Mouse (Mus musculus): ENCODE measurements around the gene 2900026A02Rik. TPM values are rescaled to one million over a fixed set of nuclear protein-coding genes. Genes with fewer than 3 reads are reported as not detected.

Gene 2900026A02Rik
- polyA plus RNA-seq, 1 experiment from 2014 or later, result 3.9 TPM

DNA sequence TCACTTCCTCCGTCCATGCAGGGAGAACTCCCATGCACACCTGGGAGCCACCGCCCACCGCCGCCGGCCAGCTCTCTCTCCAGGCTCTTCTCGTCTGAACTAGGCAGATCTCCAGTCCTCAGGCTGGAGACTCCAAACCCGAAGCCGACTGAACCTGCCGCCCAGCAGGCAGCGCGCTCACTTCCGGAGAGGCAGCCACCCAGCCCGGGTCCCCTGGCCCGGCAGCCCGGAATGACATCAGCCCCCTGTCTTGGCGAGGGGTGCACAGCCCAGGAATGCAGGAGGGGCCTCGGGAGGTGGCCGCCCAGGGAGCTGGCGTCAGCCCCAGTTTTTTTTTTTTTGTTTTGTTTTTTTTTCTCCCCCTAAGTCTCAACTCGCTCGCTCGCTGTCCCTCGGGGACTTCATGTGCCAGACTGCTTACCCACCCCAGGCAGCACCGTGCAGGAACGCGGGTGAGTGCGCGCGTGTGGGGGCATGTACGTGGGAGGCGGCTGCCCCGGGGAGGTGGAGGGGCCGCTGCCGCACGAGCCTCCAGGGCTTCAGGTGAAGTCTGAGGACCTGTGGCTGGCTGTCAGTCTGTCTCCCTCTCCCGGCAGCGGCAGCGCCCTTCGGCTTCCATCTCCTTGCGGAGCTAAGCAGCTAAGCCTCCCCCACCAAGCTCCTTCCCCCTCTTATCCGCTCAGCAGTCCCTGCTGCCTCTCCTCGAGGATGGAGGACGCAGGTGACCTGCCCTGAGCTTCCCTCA lies 82.5 kb downstream of the 2900026A02Rik start:
- H3K27me3 ChIP-seq (replicated peaks), result peaks cover 16% of the 10 kb centered on the region
- H3K4me3 ChIP-seq, result peak overlapping the region; percentile 44
- peak overlapping the region; percentile 97 for H3K4me2 ChIP-seq
- peak overlapping the region; percentile 45 for H3K9ac ChIP-seq
- under 1% methylated on average over 40 of the region's 43 CpGs for WGBS
- H3K27ac ChIP-seq, result peak overlapping the region; percentile 58
- peak; percentile 41; the same call in 1 of the 2 replicates for ATAC-seq (replicated peaks)
- no peaks in the 10 kb centered on the region for H3K9me3 ChIP-seq
- H3K36me3 ChIP-seq (replicated peaks), result no peaks in the 10 kb centered on the region
- H3K4me1 ChIP-seq, result peaks cover 22% of the 10 kb centered on the region

- H3K27me3 ChIP-seq (replicated peaks), result peaks cover 16% of the 10 kb centered on the region
- no peaks in the 10 kb centered on the region for H3K36me3 ChIP-seq (replicated peaks)
- 8% methylated on average over 36 of the region's 36 CpGs for WGBS
- H3K27ac ChIP-seq, result peak overlapping the region; percentile 58; the same call in 1 of the 2 replicates
- peak overlapping the region; percentile 45 for H3K9ac ChIP-seq
- H3K9me3 ChIP-seq, result no peaks in the 10 kb centered on the region
- 0 out of 2 replicates have a peak, but pooled peaks have one; percentile 14 for ATAC-seq (replicated peaks)
- peak overlapping the region; percentile 97 for H3K4me2 ChIP-seq
- peaks cover 28% of the 10 kb centered on the region for H3K4me1 ChIP-seq
- H3K4me3 ChIP-seq, result peak overlapping the region; percentile 44
These were observed 83.2 kb downstream of the 2900026A02Rik start for GRCm38 (mm10) chr5:113137691-113138318.

- Histone ChIP-seq H3K27me3 (replicated peaks) (peaks cover 16% of the 10 kb centered on the region), H3K4me2 (peak overlapping the region; percentile 97), H3K4me1 (peaks cover 31% of the 10 kb centered on the region), H3K9ac (no peak overlapping the region), H3K27ac (no peak overlapping the region), H3K9me3 (no peaks in the 10 kb centered on the region), H3K36me3 (replicated peaks) (no peaks in the 10 kb centered on the region), H3K4me3 (peak overlapping the region; percentile 44)
- no peak for ATAC-seq (replicated peaks)
- WGBS, result 78% methylated on average over 13 of the region's 13 CpGs
These were observed 84.0 kb downstream of the 2900026A02Rik start for GRCm38 (mm10) chr5:113136951-113137487.

GRCm38 (mm10) chr5:113135513-113135912 lies 85.5 kb downstream of the 2900026A02Rik start:
- no peaks in the 10 kb centered on the region for H3K9me3 ChIP-seq
- 29% methylated on average over 10 of the region's 10 CpGs for WGBS
- peaks cover 31% of the 10 kb centered on the region for H3K4me1 ChIP-seq
- no peak overlapping the region for H3K4me3 ChIP-seq
- H3K4me2 ChIP-seq, result peak overlapping the region; percentile 4; the same call in 1 of the 2 replicates
- no peak overlapping the region for H3K9ac ChIP-seq
- peaks cover 16% of the 10 kb centered on the region for H3K27me3 ChIP-seq (replicated peaks)
- no peak for ATAC-seq (replicated peaks)
- no peaks in the 10 kb centered on the region for H3K36me3 ChIP-seq (replicated peaks)
- H3K27ac ChIP-seq, result no peak overlapping the region

DNA sequence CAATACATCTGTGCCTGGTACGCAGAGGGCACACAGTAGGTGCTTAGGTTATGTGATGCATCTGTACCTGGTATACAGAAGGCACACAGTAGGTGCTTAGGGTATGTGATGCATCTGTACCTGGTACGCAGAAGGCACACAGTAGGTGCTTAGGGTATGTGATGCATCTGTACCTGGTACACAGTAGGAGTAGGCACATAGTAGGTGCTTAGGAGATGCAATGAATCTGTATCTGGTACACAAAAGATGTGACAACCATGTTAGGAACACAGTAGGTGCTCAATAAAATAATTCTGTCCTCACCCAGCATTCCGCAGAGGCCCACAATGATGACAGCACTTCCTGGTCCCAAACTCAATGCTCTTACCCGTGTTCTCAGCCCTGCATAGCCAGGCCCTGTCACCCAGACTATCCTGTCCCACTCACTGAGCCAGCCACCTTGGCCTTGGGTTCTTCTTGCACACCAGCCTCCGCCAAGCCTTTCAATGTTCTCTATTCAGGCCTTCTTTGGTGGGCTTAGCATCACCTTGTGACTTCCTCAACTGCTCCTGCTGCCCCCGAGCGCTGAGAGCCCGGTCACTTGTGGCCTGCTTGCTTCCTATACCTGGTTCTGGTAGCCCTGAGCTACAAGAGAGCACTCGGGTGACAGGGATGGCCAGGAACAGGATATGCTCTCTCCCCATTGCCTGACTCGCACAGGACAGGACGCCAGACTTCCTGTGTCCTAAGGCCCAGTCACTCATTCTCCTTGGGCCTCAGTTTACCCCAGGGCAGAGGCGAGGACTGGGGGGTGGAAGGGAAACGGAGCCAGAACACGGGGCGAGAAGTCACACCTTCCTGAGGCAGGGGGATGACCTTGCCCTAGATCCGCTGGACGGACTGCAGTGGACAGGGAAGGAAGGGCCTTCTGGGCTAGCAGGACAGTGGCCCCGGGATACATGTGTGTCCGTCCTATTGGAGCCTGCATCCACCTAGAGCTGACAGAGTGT lies 87.0 kb downstream of the 2900026A02Rik start:
- Histone ChIP-seq H3K4me2 (no peak overlapping the region), H3K4me3 (no peak overlapping the region), H3K27ac (0 out of 2 replicates have a peak overlapping the region, but pooled peaks have one; percentile 67), H3K9me3 (no peaks in the 10 kb centered on the region), H3K36me3 (replicated peaks) (no peaks in the 10 kb centered on the region), H3K9ac (no peak overlapping the region), H3K27me3 (replicated peaks) (peaks cover 16% of the 10 kb centered on the region), H3K4me1 (peaks cover 29% of the 10 kb centered on the region)
- WGBS, result 92% methylated on average over 19 of the region's 19 CpGs
- ATAC-seq (replicated peaks), result no peak

- peak overlapping the region; percentile 67 for H3K27ac ChIP-seq
- no peak overlapping the region for H3K4me3 ChIP-seq
- H3K4me1 ChIP-seq, result peaks cover 20% of the 10 kb centered on the region
- H3K9me3 ChIP-seq, result no peaks in the 10 kb centered on the region
- no peaks in the 10 kb centered on the region for H3K36me3 ChIP-seq (replicated peaks)
- no peak for ATAC-seq (replicated peaks)
- H3K27me3 ChIP-seq (replicated peaks), result peaks cover 16% of the 10 kb centered on the region
- 9% methylated on average over 9 of the region's 9 CpGs for WGBS
- H3K4me2 ChIP-seq, result no peak overlapping the region
- no peak overlapping the region for H3K9ac ChIP-seq
These were observed 88.0 kb downstream of the 2900026A02Rik start for GRCm38 (mm10) chr5:113133080-113133491.

DNA sequence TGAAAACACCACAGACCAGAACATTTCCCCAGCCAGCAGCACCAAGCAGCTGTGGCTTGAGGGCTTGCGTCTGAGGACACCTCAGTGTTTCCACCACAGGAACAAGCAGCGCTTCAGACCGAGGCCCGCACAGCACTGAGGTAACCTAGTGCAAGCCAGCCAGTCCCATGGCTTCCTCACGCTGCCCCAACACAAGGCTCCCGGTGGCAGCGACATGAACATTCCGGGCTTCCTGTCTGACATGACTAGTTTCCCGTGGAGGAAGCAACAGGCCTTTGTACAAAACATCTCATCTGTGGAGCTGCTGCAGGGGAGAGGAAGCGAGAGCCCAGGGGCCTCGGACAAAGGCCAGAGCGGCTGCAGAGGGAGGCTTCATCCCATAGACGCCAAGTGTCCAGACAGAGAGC lies 88.4 kb downstream of the 2900026A02Rik start:
- H3K27ac ChIP-seq, result peak overlapping the region; percentile 67
- H3K9me3 ChIP-seq, result no peaks in the 10 kb centered on the region
- WGBS, result 27% methylated on average over 13 of the region's 13 CpGs
- H3K4me1 ChIP-seq, result peaks cover 16% of the 10 kb centered on the region
- no peaks in the 10 kb centered on the region for H3K36me3 ChIP-seq (replicated peaks)
- no peak overlapping the region for H3K4me2 ChIP-seq
- no peak overlapping the region for H3K9ac ChIP-seq
- peaks cover 12% of the 10 kb centered on the region; the same call in 1 of the 2 replicates for H3K27me3 ChIP-seq (replicated peaks)
- no peak for ATAC-seq (replicated peaks)
- H3K4me3 ChIP-seq, result no peak overlapping the region

DNA sequence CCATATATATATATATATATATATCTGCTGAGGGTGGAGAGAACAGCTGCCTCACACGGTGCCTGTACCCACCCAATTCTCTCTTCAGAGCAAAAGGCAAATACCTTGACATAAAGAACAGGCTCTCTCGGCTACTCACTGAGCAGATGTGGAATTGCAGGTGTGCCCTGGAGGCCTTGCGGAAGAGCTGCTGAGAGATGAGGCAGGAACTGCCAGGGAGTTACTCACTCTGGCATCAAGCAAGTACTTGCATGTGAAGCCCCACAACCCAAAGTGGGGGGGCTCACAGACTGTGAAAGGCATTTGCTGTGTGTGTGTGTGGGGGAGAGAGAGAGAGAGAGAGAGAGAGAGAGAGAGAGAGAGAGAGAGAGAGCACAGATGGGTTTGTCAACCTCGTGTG lies 92.6 kb downstream of the 2900026A02Rik start:
- H3K27me3 ChIP-seq (replicated peaks), result no peaks in the 10 kb centered on the region
- H3K9ac ChIP-seq, result no peak overlapping the region
- peaks cover 9% of the 10 kb centered on the region for H3K4me1 ChIP-seq
- H3K36me3 ChIP-seq (replicated peaks), result no peaks in the 10 kb centered on the region
- no peak overlapping the region for H3K27ac ChIP-seq
- no peak for ATAC-seq (replicated peaks)
- WGBS, result 79% methylated on average over 4 of the region's 4 CpGs
- no peak overlapping the region for H3K4me2 ChIP-seq
- no peaks in the 10 kb centered on the region for H3K9me3 ChIP-seq
- no peak overlapping the region for H3K4me3 ChIP-seq

DNA sequence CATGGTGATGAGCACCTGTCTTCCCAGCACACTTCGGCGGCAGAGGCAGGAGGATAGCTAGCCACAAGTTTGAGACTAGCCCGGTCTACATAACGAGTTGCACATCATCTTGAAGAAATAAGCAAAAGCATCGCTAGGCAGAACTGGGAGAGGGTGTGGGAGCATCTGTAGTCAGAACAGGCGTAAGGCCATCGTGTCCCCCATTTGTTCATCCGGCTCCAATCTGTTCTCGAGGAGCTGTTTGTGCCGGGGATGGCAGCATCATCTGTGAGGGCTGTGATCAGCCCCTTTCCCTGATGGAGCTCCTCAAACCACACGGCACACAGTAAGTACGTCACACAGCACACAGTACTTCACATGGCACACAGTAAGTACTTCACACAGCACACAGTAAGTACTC lies 94.6 kb downstream of the 2900026A02Rik start:
- H3K27ac ChIP-seq, result no peak overlapping the region
- 96% methylated on average over 12 of the region's 12 CpGs for WGBS
- no peaks in the 10 kb centered on the region for H3K36me3 ChIP-seq (replicated peaks)
- ATAC-seq (replicated peaks), result no peak
- H3K27me3 ChIP-seq (replicated peaks), result no peaks in the 10 kb centered on the region
- peaks cover 12% of the 10 kb centered on the region; the same call in 1 of the 2 replicates for H3K4me1 ChIP-seq
- H3K4me3 ChIP-seq, result no peak overlapping the region
- no peak overlapping the region for H3K4me2 ChIP-seq
- no peak overlapping the region for H3K9ac ChIP-seq
- no peaks in the 10 kb centered on the region for H3K9me3 ChIP-seq

GRCm38 (mm10) chr5:113123693-113124092 lies 97.3 kb downstream of the 2900026A02Rik start:
- no peak for ATAC-seq (replicated peaks)
- Histone ChIP-seq H3K36me3 (replicated peaks) (no peaks in the 10 kb centered on the region), H3K4me3 (no peak overlapping the region), H3K4me1 (peaks cover 24% of the 10 kb centered on the region), H3K9me3 (no peaks in the 10 kb centered on the region), H3K4me2 (no peak overlapping the region), H3K27me3 (replicated peaks) (no peaks in the 10 kb centered on the region), H3K9ac (no peak overlapping the region), H3K27ac (no peak overlapping the region)
- WGBS, result 75% methylated on average over 10 of the region's 10 CpGs

GRCm38 (mm10) chr5:113122326-113123054 lies 98.5 kb downstream of the 2900026A02Rik start:
- H3K27ac ChIP-seq, result no peak overlapping the region
- H3K4me1 ChIP-seq, result peaks cover 24% of the 10 kb centered on the region
- WGBS, result 55% methylated on average over 12 of the region's 12 CpGs
- H3K36me3 ChIP-seq (replicated peaks), result no peaks in the 10 kb centered on the region
- no peak overlapping the region for H3K4me3 ChIP-seq
- H3K9ac ChIP-seq, result no peak overlapping the region
- H3K9me3 ChIP-seq, result no peaks in the 10 kb centered on the region
- no peak for ATAC-seq (replicated peaks)
- H3K27me3 ChIP-seq (replicated peaks), result no peaks in the 10 kb centered on the region
- no peak overlapping the region for H3K4me2 ChIP-seq

All from midbrain, embryonic 15.5 days (tissue).